Mouse (Mus musculus): ENCODE results near the gene Troap.

GRCm38 (mm10) chr15:99035431-99035830 is 38.9 kb upstream of the Troap start:
- no peak for TF ChIP-seq CTCF (IDR thresholded peaks at IDR 0.05; ENCODE audit: extremely low read depth, insufficient read length, insufficient replicate concordance, low read depth, low read length)
- TF ChIP-seq POLR2A (IDR thresholded peaks at IDR 0.05; ENCODE audit: low read depth, low read length), result no peak
